Mouse (Mus musculus): ENCODE results near the gene Gm9821. TPM values are rescaled to one million over a fixed set of nuclear protein-coding genes. Genes with fewer than 3 reads are reported as not detected.

Gm9821 gene
- total and polyA plus RNA-seq, 3 experiments, result 1.2 to 22.7 TPM; not detected in 1

DNA sequence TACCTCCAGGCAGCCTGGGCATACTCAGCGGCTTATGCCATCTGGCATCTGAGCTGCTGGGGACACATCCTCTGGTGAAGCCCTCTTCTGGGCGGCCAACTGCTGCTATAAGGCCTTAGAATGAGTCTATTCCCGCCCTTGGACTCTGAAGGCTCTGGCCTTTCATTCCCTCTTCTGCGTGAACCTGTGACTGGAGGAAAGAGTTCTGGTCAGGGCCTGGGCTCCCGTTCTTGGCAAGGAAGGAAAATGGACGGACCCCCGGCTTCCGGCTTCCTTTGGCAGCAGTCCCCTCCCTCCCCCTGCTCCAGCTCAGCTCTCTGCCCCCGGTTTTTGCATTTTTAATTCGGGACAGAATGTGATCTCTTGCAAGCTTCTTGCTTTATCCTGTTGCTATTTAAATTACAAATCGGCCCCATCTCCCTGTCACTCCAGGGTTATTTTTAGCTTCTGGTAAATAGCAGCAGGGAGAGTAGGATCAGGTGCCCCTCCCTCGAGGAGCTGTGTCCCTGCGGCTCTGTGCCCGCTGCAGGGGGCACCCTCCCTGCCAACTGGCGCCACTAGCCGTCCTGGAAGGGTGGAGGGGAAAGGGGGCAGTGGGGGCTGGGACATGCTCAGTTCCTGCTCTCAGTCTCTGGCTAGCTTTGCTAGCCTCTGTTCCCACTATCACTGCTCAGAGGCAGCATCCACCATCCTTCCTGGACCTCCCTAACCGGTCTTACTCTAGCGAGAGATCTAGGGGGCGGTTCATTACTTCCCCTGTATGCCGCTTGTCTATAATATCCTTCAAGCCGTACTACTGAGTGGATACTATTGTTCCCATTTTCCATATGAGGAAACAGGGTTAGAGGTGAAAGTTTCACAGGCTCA lies 26.0 kb downstream of the Gm9821 start:
- no peak for TF ChIP-seq POLR2AphosphoS5 (IDR thresholded peaks at IDR 0.05; ENCODE audit: borderline replicate concordance, low read depth, low read length)
- TF ChIP-seq MYC (IDR thresholded peaks at IDR 0.05; ENCODE audit: low read depth, low read length), result no peak
- TF ChIP-seq ETS1 (IDR thresholded peaks at IDR 0.05; ENCODE audit: low read depth, low read length), result no peak
- TF ChIP-seq ELF1 (IDR thresholded peaks at IDR 0.05; ENCODE audit: low read depth, low read length), result no peak
- no peak for TF ChIP-seq ZMIZ1 (IDR thresholded peaks at IDR 0.05; ENCODE audit: low read depth, low read length)
- no peak for TF ChIP-seq E2F4 (IDR thresholded peaks at IDR 0.05; ENCODE audit: borderline replicate concordance, low read depth, low read length)
- no peak for TF ChIP-seq CTCF (IDR thresholded peaks at IDR 0.05 in 2 of 3, conservative IDR thresholded peaks at IDR 0.05 in 1 of 3; ENCODE audit: control insufficient read depth in 1 of 3, insufficient read depth in 1 of 3, low read depth in 2 of 3, low read length in 3 of 3, poor library complexity in 1 of 3, severe bottlenecking in 1 of 3)
- no peak for TF ChIP-seq GATA1 (IDR thresholded peaks at IDR 0.05; ENCODE audit: low read depth, low read length)
- no peak for TF ChIP-seq POLR2AphosphoS2 (IDR thresholded peaks at IDR 0.05; ENCODE audit: low read length)
- TF ChIP-seq MAFK (IDR thresholded peaks at IDR 0.05; ENCODE audit: borderline replicate concordance, low read depth, low read length), result no peak
- H3K79me2 ChIP-seq (ENCODE audit: control insufficient read depth, insufficient read depth, low read length, poor library complexity), result no peaks in the 10 kb centered on the region
- peaks cover 1 to 5% of the 10 kb centered on the region in 2 experiments; a peak in 2 of 4 replicates for H3K27me3 ChIP-seq (ENCODE audit: control insufficient read depth in 1 of 2, insufficient read depth in 2 of 2, low read length in 2 of 2)
- peak overlapping the region; percentile 12 to 47; a peak in 3 of 4 replicates for H3K4me3 ChIP-seq (ENCODE audit: control insufficient read depth in 1 of 2, insufficient read depth in 1 of 2, low read depth in 2 of 2, low read length in 2 of 2)
- H3K4me1 ChIP-seq (ENCODE audit: control insufficient read depth in 1 of 2, insufficient read depth in 2 of 2, low read length in 2 of 2), result no peaks in the 10 kb centered on the region
- no peak for DNase-seq (ENCODE audit: low read depth, low spot score)
- H3K9ac ChIP-seq (ENCODE audit: control insufficient read depth, low read depth, low read length, poor library complexity, severe bottlenecking), result peak overlapping the region; percentile 44
- H3K36me3 ChIP-seq (ENCODE audit: control insufficient read depth in 1 of 2, insufficient read depth in 2 of 2, low read length in 2 of 2), result peaks cover 0 to 7% of the 10 kb centered on the region in 2 experiments; a peak in 2 of 4 replicates
- H3K27ac ChIP-seq (ENCODE audit: control insufficient read depth, low read depth, low read length), result no peak overlapping the region; the same call in 1 of the 2 replicates
- H3K9me3 ChIP-seq (replicated peaks; ENCODE audit: insufficient read depth, low read length), result no peaks in the 10 kb centered on the region

DNA sequence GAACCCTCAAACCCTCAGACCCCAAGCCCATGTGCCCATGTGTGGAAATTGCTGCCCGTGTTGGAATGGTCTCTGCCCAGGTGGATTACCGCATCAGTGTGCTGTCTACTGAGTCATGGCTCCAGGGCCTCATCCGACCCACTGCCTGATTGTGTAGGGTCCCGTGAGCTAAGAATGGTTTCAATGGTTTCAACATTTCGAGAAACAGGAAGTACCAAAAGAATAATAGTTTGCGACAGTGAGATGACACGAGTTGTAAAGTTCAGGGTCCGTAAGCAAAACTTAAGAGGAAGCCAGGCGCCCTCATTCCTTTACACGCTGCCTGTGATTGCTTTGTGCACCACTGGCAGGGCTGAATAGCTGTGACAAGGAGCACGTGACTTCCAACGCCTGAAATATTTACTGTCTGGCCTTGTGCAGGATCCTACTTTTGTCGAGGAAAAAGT lies 26.6 kb downstream of the Gm9821 start:
- no peaks in the 10 kb centered on the region for H3K79me2 ChIP-seq (ENCODE audit: control insufficient read depth, insufficient read depth, low read length, poor library complexity)
- peak overlapping the region; percentile 12 to 47 for H3K4me3 ChIP-seq (ENCODE audit: control insufficient read depth in 1 of 2, insufficient read depth in 1 of 2, low read depth in 2 of 2, low read length in 2 of 2)
- no peaks in the 10 kb centered on the region for H3K4me1 ChIP-seq (ENCODE audit: control insufficient read depth in 1 of 2, insufficient read depth in 2 of 2, low read length in 2 of 2)
- H3K27ac ChIP-seq (ENCODE audit: control insufficient read depth, low read depth, low read length), result no peak overlapping the region; the same call in 1 of the 2 replicates
- no peaks in the 10 kb centered on the region for H3K9me3 ChIP-seq (replicated peaks; ENCODE audit: insufficient read depth, low read length)
- peaks cover 1 to 5% of the 10 kb centered on the region in 2 experiments; a peak in 2 of 4 replicates for H3K27me3 ChIP-seq (ENCODE audit: control insufficient read depth in 1 of 2, insufficient read depth in 2 of 2, low read length in 2 of 2)
- peak; percentile 65 for DNase-seq (ENCODE audit: low read depth, low spot score)
- H3K9ac ChIP-seq (ENCODE audit: control insufficient read depth, low read depth, low read length, poor library complexity, severe bottlenecking), result peak overlapping the region; percentile 44
- peaks cover 0 to 7% of the 10 kb centered on the region in 2 experiments; a peak in 2 of 4 replicates for H3K36me3 ChIP-seq (ENCODE audit: control insufficient read depth in 1 of 2, insufficient read depth in 2 of 2, low read length in 2 of 2)
- no peak for TF ChIP-seq ZKSCAN1 (IDR thresholded peaks at IDR 0.05; ENCODE audit: low read depth, low read length)
- no peak for TF ChIP-seq E2F4 (IDR thresholded peaks at IDR 0.05; ENCODE audit: borderline replicate concordance, low read depth, low read length)
- 0 out of 4 replicates have a peak, but pooled peaks of 1 of the 2 experiments have one; percentile 24 for TF ChIP-seq USF2 (IDR thresholded peaks at IDR 0.05; ENCODE audit: borderline replicate concordance in 1 of 2, insufficient read depth in 1 of 2, low read depth in 1 of 2, low read length in 2 of 2)
- TF ChIP-seq NELFE (IDR thresholded peaks at IDR 0.05; ENCODE audit: low read depth, low read length), result 0 out of 2 replicates have a peak, but pooled peaks have one; percentile 13
- 0 out of 2 replicates have a peak, but pooled peaks have one; percentile 23 for TF ChIP-seq MYC (IDR thresholded peaks at IDR 0.05; ENCODE audit: low read depth, low read length)
- no peak; the same call in 1 of the 2 replicates for TF ChIP-seq MXI1 (IDR thresholded peaks at IDR 0.05; ENCODE audit: low read depth, low read length)
- TF ChIP-seq EP300 (IDR thresholded peaks at IDR 0.05; ENCODE audit: low read depth in 1 of 2, low read length in 2 of 2), result no peak
- TF ChIP-seq TBP (IDR thresholded peaks at IDR 0.05; ENCODE audit: low read depth, low read length), result peak; percentile 43; the same call in 1 of the 2 replicates
- TF ChIP-seq ZNF384 (IDR thresholded peaks at IDR 0.05; ENCODE audit: low read depth, low read length), result no peak
- no peak for TF ChIP-seq ZC3H11A (IDR thresholded peaks at IDR 0.05; ENCODE audit: low read depth, low read length)
- TF ChIP-seq POLR2AphosphoS2 (IDR thresholded peaks at IDR 0.05; ENCODE audit: low read length), result no peak
- TF ChIP-seq HCFC1 (IDR thresholded peaks at IDR 0.05; ENCODE audit: low read depth, low read length), result 0 out of 2 replicates have a peak, but pooled peaks have one; percentile 53
- no peak for TF ChIP-seq MAZ (IDR thresholded peaks at IDR 0.05; ENCODE audit: low read depth, low read length)
- no peak for TF ChIP-seq TAL1 (IDR thresholded peaks at IDR 0.05; ENCODE audit: low read length)
- no peak for TF ChIP-seq TCF12 (IDR thresholded peaks at IDR 0.05; ENCODE audit: low read depth, low read length)
- no peak for TF ChIP-seq ELF1 (IDR thresholded peaks at IDR 0.05; ENCODE audit: low read depth, low read length)
- TF ChIP-seq CHD1 (IDR thresholded peaks at IDR 0.05; ENCODE audit: low read depth, low read length), result no peak
- peak; percentile 51 for TF ChIP-seq MAX (IDR thresholded peaks at IDR 0.05; ENCODE audit: low read length)
- no peak for TF ChIP-seq KAT2A (conservative IDR thresholded peaks at IDR 0.05; ENCODE audit: low read depth, low read length)
- no peak for TF ChIP-seq SIN3A (IDR thresholded peaks at IDR 0.05; ENCODE audit: low read length)
- no peak for TF ChIP-seq GATA1 (IDR thresholded peaks at IDR 0.05; ENCODE audit: low read depth, low read length)
- no peak for TF ChIP-seq RCOR1 (IDR thresholded peaks at IDR 0.05; ENCODE audit: low read depth, low read length)
- TF ChIP-seq USF1 (IDR thresholded peaks at IDR 0.05; ENCODE audit: low read depth, low read length), result peak; percentile 74

All from MEL (cell line).